Mouse (Mus musculus) stomach, postnatal 0 days (tissue): Measurements from ENCODE around the gene Atp2b1. TPM values are rescaled to one million over a fixed set of nuclear protein-coding genes. Genes with fewer than 3 reads are reported as not detected.

Source experiments
- ATAC-seq: fragments of 200-750 bp; cut with Nextera tagmentation; 2 replicates; pipeline ENCODE4 v1.8.0; 2017; ENCODE audit not compliant: low FRiP score, low TSS enrichment
- DNase-seq: peaks from one replicate; pipeline ENCODE4 v3.0.0-alpha.2; 2016; ENCODE audit warnings: low spot score
- H3K27ac ChIP-seq: fragments of 300-500 bp; sonication (generic); replicated peaks from 2 replicates; pipeline ENCODE4 v1.5.1; 2014; ENCODE audit warnings: mild to moderate bottlenecking, control low read depth
- H3K27me3 ChIP-seq: fragments of 300-500 bp; sonication (generic); 2 replicates; pipeline ENCODE4 v1.6.1; 2014; ENCODE audit warnings: low read length; ENCODE audit not compliant: control insufficient read depth, insufficient read depth
- H3K36me3 ChIP-seq: fragments of 300-500 bp; sonication (generic); 2 replicates; pipeline ENCODE4 v1.6.1; 2014; ENCODE audit warnings: low read length, mixed read lengths; ENCODE audit not compliant: control insufficient read depth, insufficient read depth
- H3K4me1 ChIP-seq: fragments of 300-500 bp; sonication (generic); replicated peaks from 2 replicates; pipeline ENCODE4 v1.6.1; 2014; ENCODE audit warnings: antibody characterized with exemption; ENCODE audit not compliant: control insufficient read depth, insufficient read depth
- H3K4me2 ChIP-seq: fragments of 300-500 bp; sonication (generic); replicated peaks from 2 replicates; pipeline ENCODE4 v1.6.1; 2014; ENCODE audit warnings: low read depth, mild to moderate bottlenecking, control low read depth, moderate library complexity
- H3K4me3 ChIP-seq: fragments of 300-500 bp; sonication (generic); 2 replicates; pipeline ENCODE4 v1.5.1; 2014; ENCODE audit warnings: low read depth, low read length, control low read depth
- H3K9ac ChIP-seq: fragments of 300-500 bp; sonication (generic); 2 replicates; pipeline ENCODE4 v1.6.1; 2014; ENCODE audit warnings: mild to moderate bottlenecking, low read length, control low read depth, mixed read lengths
- H3K9me3 ChIP-seq: fragments of 300-500 bp; sonication (generic); 2 replicates; pipeline ENCODE4 v1.6.1; 2016; ENCODE audit warnings: low read length; ENCODE audit not compliant: control insufficient read depth
- CTCF ChIP-seq: IDR thresholded peaks from 2 replicates; pipeline ENCODE4 v1.5.1; 2016; ENCODE audit warnings: antibody characterized with exemption, low read depth, mild to moderate bottlenecking, moderate library complexity
- EP300 ChIP-seq: optimal IDR thresholded peaks from 2 replicates; pipeline ENCODE3; 2016; ENCODE audit warnings: antibody characterized with exemption
- WGBS: fragments of 180-500 bp; shearing (Covaris S2); extraction: QIAGEN DNeasy Blood & Tissue Kit; methylation state at CpG from one replicate; pipeline ENCODE4 v1.1.7; 2014; 5-methylcytosine and 5-hydroxymethylcytosine counted together
- polyA plus RNA-seq: library from polyadenylated mRNA; unstranded; fragments of >200 nt; fragmentation: Nextera tagmentation; extraction: Ambion mirVana; gene quantifications from 2 replicates; pipeline ENCODE4 v1.2.1, GENCODE M21; 2015

Atp2b1 gene
- polyA plus RNA-seq, 1 experiment from 2014 or later = 99.6 TPM

DNA sequence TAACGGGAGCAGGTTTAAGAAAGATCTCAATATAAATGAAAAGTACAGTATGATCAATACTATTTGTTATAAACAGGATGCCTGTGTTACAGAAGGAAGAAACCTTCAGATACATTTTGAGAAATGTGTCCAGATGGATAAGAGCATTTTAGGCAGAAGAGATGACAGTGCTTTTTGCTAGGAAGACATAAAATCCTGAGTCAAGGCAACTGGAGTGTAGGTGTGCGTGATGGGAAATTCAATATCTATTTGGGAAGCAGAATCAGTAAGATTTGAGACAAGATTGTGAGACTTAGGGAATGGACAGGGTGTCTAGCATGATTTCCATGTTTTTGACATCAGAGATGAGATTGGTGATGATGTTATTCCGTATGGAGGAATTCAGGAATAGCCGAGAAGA, 22.8 kb upstream of the Atp2b1 start:
- TF ChIP-seq EP300 = no peak
- TF ChIP-seq CTCF = no peak
- WGBS = 88% methylated on average over 4 of the region's 4 CpGs
- no peaks in the 10 kb centered on the region for H3K4me1 ChIP-seq
- no peaks in the 10 kb centered on the region for H3K27me3 ChIP-seq
- ATAC-seq (no peak), DNase-seq (no peak)
- no peak overlapping the region for H3K4me3 ChIP-seq
- H3K27ac ChIP-seq = no peak overlapping the region
- no peaks in the 10 kb centered on the region for H3K36me3 ChIP-seq
- no peak overlapping the region for H3K4me2 ChIP-seq
- no peak overlapping the region for H3K9ac ChIP-seq
- no peaks in the 10 kb centered on the region for H3K9me3 ChIP-seq

DNA sequence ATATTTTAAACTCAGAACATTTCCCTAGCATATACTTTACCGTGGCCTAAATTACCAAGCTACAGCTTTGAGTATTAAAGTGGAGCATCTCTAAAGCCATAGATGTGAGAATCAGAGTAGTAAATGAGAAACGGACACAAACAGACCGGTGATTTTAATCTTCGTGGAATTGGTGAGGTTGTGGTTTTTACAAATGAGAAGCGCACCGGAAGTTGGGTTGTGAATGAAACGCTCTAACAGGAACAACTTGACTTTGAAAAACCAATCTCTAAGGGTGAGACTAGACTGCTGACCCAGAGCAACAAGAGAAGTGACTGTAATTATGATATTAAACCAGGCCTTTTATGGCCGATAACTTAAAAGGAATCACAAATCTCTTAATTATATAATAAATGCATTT, 16.7 kb upstream of the Atp2b1 start:
- H3K4me2 ChIP-seq = no peak overlapping the region
- 94% methylated on average over 8 of the region's 8 CpGs for WGBS
- H3K9me3 ChIP-seq = no peaks in the 10 kb centered on the region
- H3K4me1 ChIP-seq = no peaks in the 10 kb centered on the region
- ATAC-seq = no peak
- H3K9ac ChIP-seq = no peak overlapping the region
- H3K27ac ChIP-seq = no peak overlapping the region
- TF ChIP-seq EP300 (no peak), CTCF (no peak)
- H3K27me3 ChIP-seq = no peaks in the 10 kb centered on the region
- H3K4me3 ChIP-seq = no peak overlapping the region
- no peak for DNase-seq
- no peaks in the 10 kb centered on the region for H3K36me3 ChIP-seq

DNA sequence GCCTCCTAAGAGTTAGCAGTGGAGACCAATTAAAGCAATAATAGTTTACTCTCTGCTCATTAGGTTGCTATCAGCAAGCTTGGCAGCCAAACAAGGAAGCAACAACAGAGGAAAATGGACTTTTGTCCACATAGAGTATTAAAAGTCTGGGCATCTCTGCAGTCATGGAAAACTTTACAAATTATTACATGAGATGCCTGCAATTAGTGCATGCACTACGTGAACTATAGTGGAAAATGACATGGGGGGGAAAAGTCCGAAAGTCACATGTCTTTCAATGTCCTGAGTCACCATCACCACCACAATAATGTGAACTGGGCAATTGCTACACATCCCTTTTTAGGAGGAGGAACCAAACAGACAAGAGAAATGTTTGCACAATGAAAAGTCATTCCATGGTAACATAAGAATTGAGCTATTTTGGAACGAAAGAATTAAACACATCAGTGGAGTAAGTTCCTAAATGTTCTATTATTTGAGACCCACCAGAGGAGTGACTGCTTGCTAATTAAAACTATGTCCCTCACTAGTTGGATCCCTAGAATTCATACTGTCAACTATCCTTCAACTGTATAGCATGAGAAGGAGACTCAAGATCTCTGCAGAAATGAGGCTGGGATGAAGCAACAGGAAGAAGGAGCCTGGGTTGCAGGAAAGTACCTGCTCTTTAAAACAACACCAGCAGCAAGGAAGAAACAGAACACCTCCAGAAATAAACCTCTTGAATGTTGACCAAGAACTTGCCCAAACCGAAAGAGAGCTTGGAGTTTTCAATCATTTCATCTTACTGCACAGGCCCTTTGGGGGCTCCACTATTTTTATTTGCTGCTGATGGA, 16.1 kb upstream of the Atp2b1 start:
- no peak for DNase-seq
- no peak overlapping the region for H3K9ac ChIP-seq

DNA sequence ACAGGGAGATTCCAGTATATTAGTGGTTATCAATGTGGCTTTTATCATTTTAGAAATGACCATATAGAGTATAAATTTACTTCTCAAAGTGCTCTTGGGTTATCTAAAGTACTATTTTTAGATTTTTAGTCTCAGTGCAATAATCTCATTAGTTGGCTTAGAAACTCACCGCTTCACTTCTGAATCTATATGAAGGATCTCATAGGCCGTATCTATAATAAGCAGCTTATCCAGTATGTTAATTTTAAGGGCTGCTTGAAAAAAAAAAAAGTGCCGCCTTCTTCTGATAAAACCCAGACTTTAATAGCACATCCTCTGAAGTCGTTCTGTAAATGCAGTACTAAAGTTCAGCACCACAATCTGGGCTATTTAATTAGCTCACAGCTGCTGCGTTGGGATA, 12.7 kb upstream of the Atp2b1 start:
- Histone ChIP-seq H3K36me3 (no peaks in the 10 kb centered on the region), H3K4me2 (no peak overlapping the region), H3K27ac (no peak overlapping the region), H3K4me1 (no peaks in the 10 kb centered on the region), H3K9ac (no peak overlapping the region), H3K9me3 (no peaks in the 10 kb centered on the region), H3K27me3 (no peaks in the 10 kb centered on the region), H3K4me3 (no peak overlapping the region)
- TF ChIP-seq CTCF (no peak), EP300 (no peak)
- WGBS = 81% methylated on average over 5 of the region's 5 CpGs
- no peak for DNase-seq
- ATAC-seq = no peak

More for the DNA sequence above, 16.1 kb upstream of the Atp2b1 start:
- no peak for ATAC-seq
- Histone ChIP-seq H3K27me3 (no peaks in the 10 kb centered on the region), H3K9me3 (no peaks in the 10 kb centered on the region), H3K4me2 (no peak overlapping the region), H3K27ac (no peak overlapping the region), H3K4me3 (no peak overlapping the region), H3K36me3 (no peaks in the 10 kb centered on the region), H3K4me1 (no peaks in the 10 kb centered on the region)
- 78% methylated on average over 4 of the region's 4 CpGs for WGBS
- TF ChIP-seq EP300 (no peak), CTCF (no peak)

DNA sequence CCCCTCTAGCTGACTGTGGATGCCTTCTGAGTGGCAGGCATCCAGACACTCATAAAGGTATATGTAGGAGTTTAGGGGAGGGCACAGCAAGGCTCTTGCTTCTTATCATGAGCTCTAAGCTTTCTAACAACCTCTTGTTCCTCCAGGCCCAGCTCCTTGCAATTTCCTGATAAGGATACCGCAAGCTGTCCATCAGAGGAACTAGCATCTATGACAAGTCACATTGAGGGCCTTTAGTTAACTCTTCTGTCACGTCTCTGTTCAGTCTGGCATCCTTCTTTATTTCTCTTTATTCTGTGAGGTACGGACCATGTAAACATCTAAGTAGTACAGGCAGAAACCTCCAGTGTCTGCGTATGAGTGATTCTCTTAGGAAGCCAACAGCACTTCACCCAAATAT, 8.2 kb upstream of the Atp2b1 start:
- 76% methylated on average over 4 of the region's 4 CpGs for WGBS
- H3K4me3 ChIP-seq = no peak overlapping the region
- H3K4me2 ChIP-seq = no peak overlapping the region
- no peak overlapping the region for H3K9ac ChIP-seq
- H3K4me1 ChIP-seq = no peaks in the 10 kb centered on the region
- ATAC-seq (no peak), DNase-seq (no peak)
- H3K36me3 ChIP-seq = no peaks in the 10 kb centered on the region
- no peak overlapping the region for H3K27ac ChIP-seq
- no peaks in the 10 kb centered on the region for H3K27me3 ChIP-seq
- no peaks in the 10 kb centered on the region for H3K9me3 ChIP-seq
- no peak for TF ChIP-seq CTCF
- no peak for TF ChIP-seq EP300

DNA sequence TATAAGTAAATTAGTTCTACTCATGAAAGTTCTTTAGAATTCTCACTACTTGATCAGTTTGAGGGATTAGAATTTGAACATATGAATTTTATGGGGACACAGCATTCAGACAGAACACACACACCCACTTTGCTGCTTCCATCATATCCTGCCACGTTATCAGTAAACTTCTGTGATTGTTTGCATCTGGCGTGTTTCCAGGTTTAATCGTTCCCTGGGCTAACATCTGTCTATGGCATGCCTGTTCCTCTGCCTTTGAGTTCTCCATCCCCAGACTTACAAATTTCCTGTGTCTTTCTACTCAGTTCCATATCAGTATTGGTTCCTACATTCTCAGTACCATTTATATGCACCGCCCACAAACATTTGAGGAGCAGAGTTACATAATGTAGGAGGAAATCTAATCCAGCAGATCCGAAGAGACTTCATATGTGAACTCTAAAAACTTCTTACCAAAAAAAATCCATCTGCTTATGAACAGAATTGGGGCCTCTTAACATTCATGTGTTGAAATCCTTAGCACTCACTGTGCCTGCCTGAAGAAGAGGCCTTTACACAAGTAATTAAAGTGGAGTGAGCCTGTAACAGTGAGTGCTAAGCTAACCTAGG, 7.2 kb upstream of the Atp2b1 start:
- no peaks in the 10 kb centered on the region for H3K27me3 ChIP-seq
- H3K4me1 ChIP-seq = no peaks in the 10 kb centered on the region
- DNase-seq (no peak), ATAC-seq (no peak)
- TF ChIP-seq CTCF = no peak
- H3K9me3 ChIP-seq = no peaks in the 10 kb centered on the region
- H3K36me3 ChIP-seq = no peaks in the 10 kb centered on the region
- 41% methylated on average over 5 of the region's 5 CpGs for WGBS
- no peak overlapping the region for H3K27ac ChIP-seq
- H3K9ac ChIP-seq = no peak overlapping the region
- no peak overlapping the region for H3K4me3 ChIP-seq
- H3K4me2 ChIP-seq = no peak overlapping the region
